Mouse (Mus musculus) megakaryocyte-erythroid progenitor cell, adult 5 weeks (primary cell): ENCODE results near the gene Zfp52. TPM values are rescaled to one million over a fixed set of nuclear protein-coding genes. Genes with fewer than 3 reads are reported as not detected.

Experiments used
- polyA plus RNA-seq: library from polyadenylated mRNA; stranded (reverse); fragments of >175 nt; gene quantifications from 2 replicates; pipeline ENCODE4 v1.2.3, GENCODE M21; 2012

The Zfp52 gene
- 2.5 and 2.9 TPM in 2 replicates for polyA plus RNA-seq

DNA sequence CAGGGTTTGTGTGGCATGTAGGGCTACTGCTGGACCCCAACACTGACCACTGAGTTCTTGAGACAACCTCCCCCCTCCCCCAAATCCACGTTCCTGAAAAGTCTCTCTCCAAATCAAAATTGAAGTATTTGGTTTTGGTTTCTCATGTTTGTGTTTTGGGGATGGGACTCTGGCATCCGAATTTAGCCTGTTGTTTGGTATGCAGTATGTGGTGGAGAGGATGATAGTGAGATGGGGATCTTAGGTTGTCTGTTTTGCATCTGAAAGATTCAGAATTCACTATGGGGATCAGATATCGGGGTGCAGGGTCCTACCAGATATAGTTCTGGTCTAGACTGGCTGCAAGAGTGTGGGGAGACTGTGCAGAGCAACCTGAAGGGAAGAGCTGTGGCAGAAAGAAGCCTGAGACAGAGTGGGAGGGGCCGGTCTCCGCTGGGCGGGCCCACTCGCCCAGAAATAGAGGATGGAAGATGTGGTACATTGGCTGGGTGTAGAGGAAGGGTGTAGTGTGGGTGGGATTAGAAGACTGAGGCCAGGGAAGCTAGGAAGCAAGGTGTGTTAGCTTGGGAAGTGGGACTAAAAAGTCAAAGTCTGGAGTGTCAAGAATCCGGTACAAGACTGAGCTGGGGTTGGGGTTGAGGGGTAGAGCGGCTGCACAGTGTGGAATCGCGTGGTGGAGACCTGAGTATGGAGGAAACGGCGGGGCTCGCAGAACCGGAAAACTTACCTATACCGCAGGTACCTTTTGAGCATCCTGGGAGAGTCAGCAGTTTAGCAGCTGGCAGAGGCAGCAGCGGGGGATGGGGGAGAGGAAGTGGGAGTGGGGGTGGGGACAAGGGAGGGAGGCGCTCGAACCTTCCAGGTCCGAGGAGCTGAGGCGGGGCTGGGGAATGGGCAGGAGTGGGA, at the start of gene Zfp52:
Gene Zfp52 (plus strand): TSS at position 444 of the 906 bp plus-strand sequence.

GRCm38 (mm10) chr17:21488760-21489499, 46.4 kb upstream of the Zfp52 start, which contains the start of gene Zfp53:
Gene Zfp53, plus strand, starts transcription at chr17:21488998.

DNA sequence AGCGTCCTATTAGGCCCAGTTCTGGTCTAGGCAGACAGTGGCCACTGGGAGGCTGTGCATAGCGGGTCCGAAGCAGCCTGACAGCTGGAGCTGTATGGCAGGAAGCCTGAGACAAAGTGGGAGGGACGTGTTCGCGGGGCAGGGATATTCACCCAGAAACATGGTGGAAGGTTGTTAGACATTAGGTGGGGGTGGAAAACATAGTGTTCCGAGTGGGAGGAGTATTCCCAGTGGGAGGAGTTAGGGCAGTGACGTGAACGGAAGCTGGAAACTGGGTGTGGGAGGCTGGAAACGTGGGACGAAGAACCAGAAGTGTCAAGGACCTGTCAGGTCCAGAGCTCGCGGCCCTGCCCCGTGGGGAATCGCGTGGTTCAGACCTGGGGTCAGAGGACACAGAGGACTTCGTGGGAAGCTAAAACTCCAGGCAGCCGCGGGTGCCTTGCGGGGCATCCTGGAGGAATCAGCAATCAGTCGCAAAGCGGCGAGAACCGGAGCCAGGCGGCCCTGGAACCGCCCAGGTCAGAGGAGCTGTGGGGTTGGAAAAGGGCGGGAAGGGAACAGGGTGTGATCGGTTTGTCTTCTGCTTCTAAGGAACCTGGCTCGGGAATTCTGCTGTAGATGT, 31.5 kb downstream of the Zfp52 start, which contains the start of gene Zfp948:
Gene Zfp948 (plus strand): TSS at position 281 of the 622 bp plus-strand sequence.

Other genes with a start within 250 kb of the Zfp52 start
- gene Vmn1r237, start 223.7 kb upstream of the Zfp52 start, polyA plus RNA-seq, result not detected in 2 replicates
- 0.35 and 0.63 TPM in 2 replicates for gene Zfp677, start 151.8 kb upstream of the Zfp52 start, polyA plus RNA-seq
- gene Zfp54, start 112.3 kb upstream of the Zfp52 start, polyA plus RNA-seq, result 0.14 and 0.28 TPM in 2 replicates
- 0.84 and 0.86 TPM in 2 replicates for gene Zfp51, start 85.2 kb upstream of the Zfp52 start, polyA plus RNA-seq
- gene Zfp53, start 46.5 kb upstream of the Zfp52 start, polyA plus RNA-seq, result 4.2 TPM in 2 replicates
- gene Zfp948, start 31.5 kb downstream of the Zfp52 start, polyA plus RNA-seq, result 0.18 and 0.23 TPM in 2 replicates
- gene Zfp983, start 115.1 kb downstream of the Zfp52 start, polyA plus RNA-seq, result 0.28 and 0.31 TPM in 2 replicates
- 0.68 TPM in 1 of 2 replicates, not detected in the other for gene Gm10226, start 156.3 kb downstream of the Zfp52 start, polyA plus RNA-seq
- 0.14 and 0.21 TPM in 2 replicates for gene Zfp760, start 172.2 kb downstream of the Zfp52 start, polyA plus RNA-seq
- 1.0 and 2.9 TPM in 2 replicates for gene Zfp229, start 195.3 kb downstream of the Zfp52 start, polyA plus RNA-seq